Mouse (Mus musculus) embryonic facial prominence, embryonic 15.5 days (tissue): ENCODE data around the gene Slc22a23. TPM values are rescaled to one million over a fixed set of nuclear protein-coding genes. Genes with fewer than 3 reads are reported as not detected.
A peak's percentile ranks its signal among the peaks of the same experiment; 100 is the strongest.

Source experiments
- ATAC-seq: fragments of 200-750 bp; cut with Nextera tagmentation; 2 replicates; pipeline ENCODE4 v1.8.0; 2017; ENCODE audit warnings: low read depth, moderate TSS enrichment; ENCODE audit not compliant: insufficient number of reproducible peaks, low FRiP score, low TSS enrichment
- H3K27ac ChIP-seq: fragments of 300-500 bp; sonication (generic); replicated peaks from 2 replicates; pipeline ENCODE4 v1.5.1; 2015; ENCODE audit warnings: mild to moderate bottlenecking, inconsistent platforms
- H3K27me3 ChIP-seq: fragments of 300-500 bp; sonication (generic); 2 replicates; pipeline ENCODE4 v1.6.1; 2015; ENCODE audit warnings: inconsistent platforms
- H3K36me3 ChIP-seq: fragments of 300-500 bp; sonication (generic); 2 replicates; pipeline ENCODE4 v1.6.1; 2015; ENCODE audit warnings: mild to moderate bottlenecking, inconsistent platforms
- H3K4me1 ChIP-seq: fragments of 300-500 bp; sonication (generic); 2 replicates; pipeline ENCODE4 v1.6.1; 2015; ENCODE audit warnings: inconsistent platforms
- H3K4me2 ChIP-seq: fragments of 300-500 bp; sonication (generic); replicated peaks from 2 replicates; pipeline ENCODE4 v1.6.1; 2015; ENCODE audit warnings: mild to moderate bottlenecking, inconsistent platforms
- H3K4me3 ChIP-seq: fragments of 300-500 bp; sonication (generic); replicated peaks from 2 replicates; pipeline ENCODE4 v1.5.1; 2015; ENCODE audit warnings: mild to moderate bottlenecking, inconsistent platforms
- H3K9ac ChIP-seq: fragments of 300-500 bp; sonication (generic); 2 replicates; pipeline ENCODE4 v1.6.1; 2015; ENCODE audit warnings: inconsistent platforms
- H3K9me3 ChIP-seq: fragments of 300-500 bp; sonication (generic); replicated peaks from 2 replicates; pipeline ENCODE4 v1.6.1; 2016; ENCODE audit warnings: inconsistent platforms
- WGBS: fragments of 180-500 bp; shearing (Covaris S2); methylation state at CpG from one replicate; pipeline ENCODE4 v1.1.7; 2015; 5-methylcytosine and 5-hydroxymethylcytosine counted together
- polyA plus RNA-seq: library from polyadenylated mRNA; unstranded; fragments of >200 nt; fragmentation: Nextera tagmentation; extraction: Ambion mirVana; gene quantifications from 2 replicates; pipeline ENCODE4 v1.2.1, GENCODE M21; 2015

Gene Slc22a23
- polyA plus RNA-seq, 1 experiment from 2014 or later, result 4.6 TPM

DNA sequence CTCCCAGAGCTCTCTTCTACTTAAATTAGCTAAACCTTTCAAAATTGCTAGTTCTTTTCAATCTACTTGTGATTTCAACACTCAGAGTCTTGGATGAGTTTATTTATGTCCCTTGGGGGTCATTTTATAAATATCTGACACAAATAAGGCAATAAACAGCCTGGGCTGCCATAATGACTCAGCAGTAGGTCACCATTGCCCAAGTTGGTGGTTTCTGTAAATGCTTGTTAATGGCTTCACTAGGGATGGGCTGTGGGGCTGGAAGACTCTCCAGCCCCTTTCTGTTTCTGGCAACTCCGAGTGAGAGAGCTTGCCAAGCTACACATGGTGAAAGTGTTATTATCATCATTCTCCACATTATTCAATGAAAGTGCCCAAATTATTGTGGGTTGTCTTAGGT is 20.2 kb upstream of the Slc22a23 start:
- no peaks in the 10 kb centered on the region for H3K27me3 ChIP-seq
- ATAC-seq, result no peak
- H3K4me2 ChIP-seq, result no peak overlapping the region
- H3K9me3 ChIP-seq, result no peaks in the 10 kb centered on the region
- no peak overlapping the region for H3K4me3 ChIP-seq
- 75% methylated on average over 1 of the region's 1 CpGs for WGBS
- H3K4me1 ChIP-seq, result no peaks in the 10 kb centered on the region
- H3K36me3 ChIP-seq, result no peaks in the 10 kb centered on the region
- no peak overlapping the region for H3K27ac ChIP-seq
- no peak overlapping the region for H3K9ac ChIP-seq

DNA sequence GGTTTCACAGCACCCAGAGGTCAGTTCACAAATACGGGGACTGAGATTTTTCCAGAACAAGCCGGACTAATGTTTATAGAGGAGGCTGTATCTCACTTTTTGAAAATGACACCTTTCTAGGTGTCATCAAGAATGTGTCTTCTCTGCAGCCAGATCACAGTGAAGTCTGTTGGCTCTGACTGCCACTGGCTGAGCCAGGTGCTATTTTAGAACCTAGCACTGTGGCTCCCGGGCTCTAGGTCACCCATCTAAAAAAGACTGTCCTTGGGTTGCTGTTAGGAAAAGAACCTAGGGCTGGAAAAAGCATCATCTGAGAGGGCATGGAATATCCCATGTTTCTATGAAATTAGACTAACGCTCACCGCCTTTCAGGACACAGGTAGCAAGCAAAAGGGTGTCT is 10.7 kb upstream of the Slc22a23 start:
- no peak overlapping the region for H3K27ac ChIP-seq
- no peak overlapping the region for H3K9ac ChIP-seq
- H3K36me3 ChIP-seq, result no peaks in the 10 kb centered on the region
- WGBS, result 92% methylated on average over 5 of the region's 5 CpGs
- no peak overlapping the region for H3K4me3 ChIP-seq
- no peak for ATAC-seq
- no peaks in the 10 kb centered on the region for H3K9me3 ChIP-seq
- no peaks in the 10 kb centered on the region for H3K4me1 ChIP-seq
- no peak overlapping the region for H3K4me2 ChIP-seq
- no peaks in the 10 kb centered on the region for H3K27me3 ChIP-seq

DNA sequence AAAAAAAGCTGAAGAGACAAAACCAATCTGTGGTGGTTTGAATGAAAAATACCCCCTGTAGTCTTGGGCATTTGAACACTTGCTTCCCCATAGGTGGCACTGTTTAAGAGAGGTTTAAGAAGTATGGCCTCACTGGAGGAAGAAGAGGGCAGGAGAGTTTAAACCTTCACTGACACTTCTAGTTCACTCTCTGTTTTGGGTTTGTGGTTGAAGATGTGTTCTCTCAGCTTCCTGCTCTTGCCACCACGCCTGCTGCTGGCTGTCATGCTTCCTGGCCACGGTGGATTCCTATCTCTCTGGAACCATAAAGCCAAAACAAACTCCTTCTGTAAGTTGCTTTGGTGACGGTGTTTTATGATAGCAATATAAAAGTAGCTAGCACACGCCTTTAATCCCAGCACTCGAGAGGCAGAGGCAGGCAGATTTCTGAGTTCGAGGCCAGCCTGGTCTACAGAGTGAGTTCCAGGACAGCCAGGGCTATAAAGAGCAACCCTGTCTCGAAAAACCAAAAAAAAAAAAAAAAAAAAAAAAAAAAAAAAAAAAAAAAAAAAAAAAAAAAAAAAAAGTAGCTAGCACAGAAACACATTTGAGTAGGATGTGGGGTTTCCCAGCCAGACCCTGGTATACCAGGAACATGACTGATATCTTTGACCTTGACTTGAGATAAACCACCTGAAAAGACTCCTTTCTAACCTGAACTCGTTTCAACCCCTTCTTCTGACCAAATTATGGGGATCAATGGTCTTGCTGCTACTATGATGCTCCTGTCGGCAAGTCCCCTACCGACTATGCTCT is 10.0 kb upstream of the Slc22a23 start:
- H3K4me2 ChIP-seq, result no peak overlapping the region
- no peaks in the 10 kb centered on the region for H3K27me3 ChIP-seq
- no peaks in the 10 kb centered on the region for H3K4me1 ChIP-seq
- 82% methylated on average over 10 of the region's 10 CpGs for WGBS
- H3K4me3 ChIP-seq, result no peak overlapping the region
- no peak overlapping the region for H3K9ac ChIP-seq
- H3K27ac ChIP-seq, result no peak overlapping the region
- no peaks in the 10 kb centered on the region for H3K36me3 ChIP-seq
- no peak for ATAC-seq
- H3K9me3 ChIP-seq, result no peaks in the 10 kb centered on the region

DNA sequence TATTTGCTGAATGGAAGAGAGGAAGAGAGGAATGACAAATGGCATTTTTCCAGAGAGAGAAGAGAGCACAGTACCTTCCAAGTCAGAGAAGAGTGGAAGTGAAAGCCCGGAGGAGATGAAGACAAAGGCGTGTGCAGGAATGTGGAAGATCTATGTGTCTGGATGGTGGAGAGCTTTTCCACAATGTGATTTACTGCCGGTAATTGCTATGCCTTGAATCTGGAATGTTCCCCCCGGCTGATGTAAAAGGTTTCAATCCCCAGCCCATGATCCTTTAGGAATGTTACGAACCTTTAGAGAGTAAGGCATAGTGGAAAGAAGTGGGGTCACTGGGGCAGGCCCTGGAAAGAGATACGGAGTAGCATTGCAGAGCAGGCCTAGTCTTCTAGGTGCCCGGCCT is 8.3 kb upstream of the Slc22a23 start:
- no peak overlapping the region for H3K4me2 ChIP-seq
- no peaks in the 10 kb centered on the region for H3K4me1 ChIP-seq
- H3K27ac ChIP-seq, result no peak overlapping the region
- ATAC-seq, result no peak
- H3K4me3 ChIP-seq, result no peak overlapping the region
- H3K36me3 ChIP-seq, result no peaks in the 10 kb centered on the region
- 71% methylated on average over 7 of the region's 7 CpGs for WGBS
- no peaks in the 10 kb centered on the region for H3K9me3 ChIP-seq
- no peak overlapping the region for H3K9ac ChIP-seq
- H3K27me3 ChIP-seq, result no peaks in the 10 kb centered on the region

DNA sequence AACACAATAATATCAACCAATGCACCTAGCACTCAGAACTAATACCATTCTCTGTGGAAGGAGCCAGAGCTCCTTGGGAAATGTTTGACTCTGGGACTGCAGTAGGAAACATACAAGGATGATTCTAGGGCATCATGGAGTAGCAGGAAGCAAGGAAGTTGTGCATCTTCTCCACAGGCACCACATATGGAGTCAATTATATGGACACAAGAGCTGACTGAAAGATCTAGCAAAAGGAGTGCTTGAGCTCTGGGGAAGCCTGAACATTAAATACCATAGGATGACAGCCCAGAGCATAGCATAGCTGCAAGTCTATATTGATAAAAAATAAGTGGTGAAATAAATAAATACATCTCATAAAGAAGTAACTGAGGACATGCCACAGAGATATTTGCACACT is 6.5 kb upstream of the Slc22a23 start:
- Histone ChIP-seq H3K4me2 (no peak overlapping the region), H3K9me3 (no peaks in the 10 kb centered on the region), H3K27me3 (no peaks in the 10 kb centered on the region), H3K36me3 (no peaks in the 10 kb centered on the region), H3K9ac (no peak overlapping the region), H3K4me1 (no peaks in the 10 kb centered on the region), H3K27ac (no peak overlapping the region), H3K4me3 (no peak overlapping the region)
- ATAC-seq, result no peak

DNA sequence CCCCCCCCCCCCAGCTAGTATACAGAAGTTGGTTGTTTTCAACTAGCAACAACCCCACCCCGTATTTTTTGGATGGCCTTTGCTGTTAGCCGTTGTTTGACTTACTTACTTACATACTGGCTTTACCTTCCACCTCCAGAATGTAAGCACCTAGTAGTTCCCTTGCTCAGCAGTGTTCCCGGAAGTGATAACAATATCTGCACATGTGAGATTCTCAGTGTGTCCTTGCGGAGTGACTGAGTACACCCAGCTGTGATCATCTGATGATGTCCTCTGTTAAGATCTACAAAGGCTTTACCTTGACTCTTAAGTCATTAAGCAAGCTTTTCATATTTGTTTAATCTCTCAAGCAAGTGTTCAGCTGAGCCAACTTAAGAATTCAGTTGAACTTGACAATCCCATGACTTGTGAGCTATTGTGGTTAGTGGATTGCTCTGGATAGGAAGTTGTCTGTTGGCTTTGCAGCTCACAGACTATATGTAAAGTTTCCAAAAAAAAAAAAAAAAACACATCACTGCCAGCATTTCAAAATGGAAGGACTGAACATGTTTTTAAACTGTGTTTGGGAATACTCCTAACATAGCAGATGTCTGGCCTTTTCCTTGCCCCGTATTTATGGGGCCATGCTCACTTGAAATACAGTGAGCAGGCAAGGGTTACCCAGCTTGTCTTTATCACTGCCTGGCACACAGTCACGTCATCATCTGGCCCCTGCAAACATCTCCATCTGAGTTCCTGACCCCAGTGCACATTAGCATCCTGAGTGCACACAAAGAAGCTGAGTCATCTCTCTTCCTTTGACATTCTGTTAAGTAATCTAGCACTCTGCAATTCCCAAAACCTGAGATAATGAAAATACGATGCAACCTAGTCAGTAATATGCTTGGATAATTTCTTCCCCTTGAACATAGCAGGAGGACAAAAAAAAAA is 3.2 kb upstream of the Slc22a23 start:
- Histone ChIP-seq H3K4me2 (no peak overlapping the region), H3K27ac (no peak overlapping the region), H3K4me3 (no peak overlapping the region), H3K9ac (no peak overlapping the region), H3K4me1 (peaks cover 22% of the 10 kb centered on the region), H3K27me3 (peaks cover 4% of the 10 kb centered on the region; the same call in 1 of the 2 replicates), H3K9me3 (no peaks in the 10 kb centered on the region), H3K36me3 (no peaks in the 10 kb centered on the region)
- no peak for ATAC-seq
- 55% methylated on average over 7 of the region's 7 CpGs for WGBS

DNA sequence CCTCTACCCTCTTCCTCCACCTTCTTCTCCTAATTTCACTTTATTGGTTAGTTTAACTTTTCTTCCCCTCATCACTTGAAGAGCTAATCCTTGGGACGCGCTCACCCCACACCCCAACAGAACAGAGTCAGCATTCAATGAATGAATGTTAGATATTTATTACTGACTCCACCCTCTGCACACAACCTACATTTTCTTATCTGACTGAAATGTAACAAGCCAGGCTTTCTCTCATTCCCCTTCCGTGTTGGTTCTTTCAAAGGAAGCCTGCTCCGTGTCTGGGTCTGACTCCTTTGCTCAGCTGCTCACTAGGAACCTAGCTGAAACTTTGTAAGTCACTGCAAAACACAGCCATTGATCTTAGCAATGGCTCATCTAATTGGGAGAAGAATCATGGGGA is 1.8 kb upstream of the Slc22a23 start:
- H3K4me2 ChIP-seq, result no peak overlapping the region
- peaks cover 7% of the 10 kb centered on the region; the same call in 1 of the 2 replicates for H3K27me3 ChIP-seq
- H3K9ac ChIP-seq, result no peak overlapping the region
- no peak overlapping the region for H3K4me3 ChIP-seq
- H3K9me3 ChIP-seq, result no peaks in the 10 kb centered on the region
- ATAC-seq, result no peak
- H3K4me1 ChIP-seq, result peaks cover 29% of the 10 kb centered on the region
- no peaks in the 10 kb centered on the region for H3K36me3 ChIP-seq
- H3K27ac ChIP-seq, result no peak overlapping the region
- WGBS, result 65% methylated on average over 4 of the region's 4 CpGs

DNA sequence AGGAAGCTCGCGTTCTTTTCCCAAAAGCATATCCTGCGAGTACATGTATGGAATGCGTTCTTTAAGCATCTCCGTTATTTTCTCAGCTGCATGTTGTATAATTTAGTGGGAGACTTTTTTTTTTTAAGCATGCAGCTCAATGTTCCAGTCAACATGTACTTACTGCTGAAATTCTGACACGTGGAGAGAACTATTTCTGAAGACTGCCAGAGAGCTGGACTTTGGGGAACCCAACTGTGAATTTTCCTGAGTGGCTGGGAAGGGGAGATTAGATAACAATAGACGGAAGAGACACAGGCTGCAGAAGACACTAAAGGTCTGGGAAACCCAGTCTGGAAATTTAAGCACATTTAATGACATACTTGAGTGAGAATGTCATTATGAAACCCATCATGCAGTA is 1.3 kb upstream of the Slc22a23 start:
- Histone ChIP-seq H3K9me3 (no peaks in the 10 kb centered on the region), H3K27ac (no peak overlapping the region), H3K27me3 (peaks cover 7% of the 10 kb centered on the region; the same call in 1 of the 2 replicates), H3K4me3 (no peak overlapping the region), H3K36me3 (no peaks in the 10 kb centered on the region), H3K9ac (no peak overlapping the region), H3K4me2 (no peak overlapping the region), H3K4me1 (peaks cover 29% of the 10 kb centered on the region)
- ATAC-seq, result no peak
- WGBS, result 43% methylated on average over 7 of the region's 7 CpGs

DNA sequence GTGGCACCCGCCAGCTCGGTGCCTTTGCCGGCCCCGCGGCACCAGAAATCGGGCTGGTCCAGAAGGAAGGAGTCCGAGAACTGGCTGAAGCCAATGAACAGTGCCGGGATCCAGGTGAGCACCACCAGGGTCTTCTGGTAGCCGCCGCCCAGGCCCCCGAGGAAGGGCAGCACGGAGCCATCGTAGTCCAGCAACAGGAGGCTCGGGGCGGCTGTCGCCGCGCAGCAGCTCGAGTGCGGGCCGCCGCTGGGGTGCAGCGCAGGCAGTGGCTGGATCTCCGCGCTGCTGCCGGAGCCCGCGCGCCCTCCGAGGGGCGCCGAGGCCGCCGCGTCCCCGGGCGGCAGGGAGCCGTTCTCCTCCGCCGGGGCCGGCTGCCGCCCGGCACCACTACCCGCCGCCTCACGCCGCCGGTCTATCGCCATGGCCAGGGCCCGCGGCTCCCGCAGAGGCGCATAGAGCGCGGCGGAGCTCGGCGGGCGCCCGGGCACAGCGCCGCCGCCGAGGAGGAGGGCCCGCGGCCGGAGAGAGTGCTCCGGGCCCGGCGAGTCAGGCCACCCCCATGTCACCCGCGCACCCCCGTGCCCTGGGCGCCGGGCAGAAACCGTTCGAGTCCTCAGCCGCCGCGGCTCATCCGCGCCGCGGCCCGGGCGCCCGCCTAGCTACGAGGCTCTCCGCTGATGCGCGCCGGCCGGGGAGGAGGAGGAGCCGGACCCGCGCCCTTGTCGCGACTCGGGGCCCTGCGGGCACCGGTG is 430 bp downstream of the Slc22a23 start:
- Histone ChIP-seq H3K27ac (peak overlapping the region; percentile 75), H3K9me3 (no peaks in the 10 kb centered on the region), H3K36me3 (no peaks in the 10 kb centered on the region), H3K4me2 (peak overlapping the region; percentile 99), H3K27me3 (peaks cover 7% of the 10 kb centered on the region; the same call in 1 of the 2 replicates), H3K4me3 (peak overlapping the region; percentile 76), H3K4me1 (peaks cover 29% of the 10 kb centered on the region), H3K9ac (peak overlapping the region; percentile 50)
- ATAC-seq, result peak; percentile 65
- WGBS, result under 1% methylated on average over 74 of the region's 101 CpGs

DNA sequence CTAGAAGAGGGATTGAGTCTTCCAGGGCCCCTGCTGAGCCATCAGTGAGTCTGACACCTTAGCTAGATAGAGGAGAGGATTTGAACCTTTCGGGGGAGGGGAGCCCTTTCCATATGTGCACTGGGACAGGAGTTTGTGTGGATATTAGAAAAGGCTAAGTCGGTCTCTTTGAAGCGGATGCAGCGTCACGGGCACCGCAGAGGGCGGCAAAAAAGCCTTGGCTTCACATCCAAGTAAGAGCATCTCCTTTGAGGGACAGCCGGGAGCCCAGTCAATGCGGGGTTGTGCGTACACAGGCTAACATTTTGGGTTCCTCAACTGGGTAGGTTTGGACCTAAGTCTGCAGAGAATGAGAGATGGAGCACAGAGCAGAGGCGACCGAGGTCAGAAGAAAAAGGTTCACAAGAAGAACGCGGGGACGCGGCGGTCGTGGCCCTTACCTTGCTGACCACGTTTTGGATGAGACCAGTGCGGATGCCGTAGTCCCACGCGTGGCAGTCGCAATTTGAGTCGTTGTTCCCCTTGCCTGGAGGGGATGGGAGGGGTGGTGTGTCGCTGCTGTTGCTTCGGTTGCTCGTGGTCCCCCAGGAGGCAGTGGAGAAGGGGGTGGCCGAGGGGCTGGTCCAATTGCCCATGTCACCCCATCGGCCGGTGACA is 1.1 kb downstream of the Slc22a23 start:
- Histone ChIP-seq H3K27ac (0 out of 2 replicates have a peak overlapping the region, but pooled peaks have one; percentile 75), H3K9me3 (no peaks in the 10 kb centered on the region), H3K4me2 (peak overlapping the region; percentile 99), H3K4me3 (peak overlapping the region; percentile 76), H3K9ac (peak overlapping the region; percentile 50), H3K36me3 (no peaks in the 10 kb centered on the region), H3K4me1 (peaks cover 29% of the 10 kb centered on the region), H3K27me3 (peaks cover 7% of the 10 kb centered on the region; the same call in 1 of the 2 replicates)
- WGBS, result 3% methylated on average over 31 of the region's 31 CpGs
- ATAC-seq, result no peak
